Mouse (Mus musculus) urinary bladder, postnatal 25 days (tissue): ENCODE results near the gene Gal.

Experiments
- DNase-seq: peaks from one replicate; pipeline ENCODE4 v3.0.0; 2022; ENCODE audit warnings: low spot score

Gal gene

GRCm38 (mm10) chr19:3414268-3414733, at the start of gene Gal:
Gal (minus strand) TSS chr19:3414544.
- peak; percentile 7 for DNase-seq

- DNase-seq: no peak
These were observed 45.6 kb upstream of the Gal start for GRCm38 (mm10) chr19:3459986-3460385.

- DNase-seq: no peak
These were observed 44.2 kb upstream of the Gal start for GRCm38 (mm10) chr19:3458331-3459099.

GRCm38 (mm10) chr19:3457700-3458099, 43.4 kb upstream of the Gal start:
- DNase-seq: no peak

GRCm38 (mm10) chr19:3451649-3452048, 37.3 kb upstream of the Gal start:
- DNase-seq: no peak

GRCm38 (mm10) chr19:3451170-3451569, 36.8 kb upstream of the Gal start:
- DNase-seq: peak; percentile 45

- no peak for DNase-seq
These were observed 36.4 kb upstream of the Gal start for GRCm38 (mm10) chr19:3450714-3451113.

- no peak for DNase-seq
These were observed 34.9 kb upstream of the Gal start for GRCm38 (mm10) chr19:3449248-3449647.

GRCm38 (mm10) chr19:3447348-3447747, 33.0 kb upstream of the Gal start:
- no peak for DNase-seq

GRCm38 (mm10) chr19:3441092-3441491, 26.7 kb upstream of the Gal start:
- no peak for DNase-seq

GRCm38 (mm10) chr19:3440667-3441066, 26.3 kb upstream of the Gal start:
- DNase-seq: no peak

GRCm38 (mm10) chr19:3437980-3438379, 23.6 kb upstream of the Gal start:
- peak; percentile 11 for DNase-seq

- no peak for DNase-seq
These were observed 22.5 kb upstream of the Gal start for GRCm38 (mm10) chr19:3436840-3437239.

- DNase-seq: no peak
These were observed 21.5 kb upstream of the Gal start for GRCm38 (mm10) chr19:3435824-3436223.

- DNase-seq: no peak
These were observed 20.3 kb upstream of the Gal start for GRCm38 (mm10) chr19:3434641-3435040.

GRCm38 (mm10) chr19:3434124-3434523, 19.8 kb upstream of the Gal start:
- DNase-seq: no peak

- DNase-seq: no peak
These were observed 17.6 kb upstream of the Gal start for GRCm38 (mm10) chr19:3431969-3432368.

GRCm38 (mm10) chr19:3431066-3431465, 16.7 kb upstream of the Gal start:
- DNase-seq: no peak

GRCm38 (mm10) chr19:3429156-3429816, 14.9 kb upstream of the Gal start:
- no peak for DNase-seq

GRCm38 (mm10) chr19:3428057-3428830, 13.9 kb upstream of the Gal start:
- no peak for DNase-seq

- DNase-seq: no peak
These were observed 9.9 kb upstream of the Gal start for GRCm38 (mm10) chr19:3424214-3424613.

- DNase-seq: no peak
These were observed 8.6 kb upstream of the Gal start for GRCm38 (mm10) chr19:3422981-3423380.

GRCm38 (mm10) chr19:3422488-3422887, 8.1 kb upstream of the Gal start:
- DNase-seq: no peak
